Mouse (Mus musculus) cerebral cortex, adult 2 months (tissue): ENCODE measurements around the gene Dennd1a.

Experiments
- WGBS: fragments of 180-500 bp; shearing (Covaris S2); methylation state at CpG from one replicate; pipeline ENCODE4 v1.1.7; 2018; 5-methylcytosine and 5-hydroxymethylcytosine counted together

Gene Dennd1a

DNA sequence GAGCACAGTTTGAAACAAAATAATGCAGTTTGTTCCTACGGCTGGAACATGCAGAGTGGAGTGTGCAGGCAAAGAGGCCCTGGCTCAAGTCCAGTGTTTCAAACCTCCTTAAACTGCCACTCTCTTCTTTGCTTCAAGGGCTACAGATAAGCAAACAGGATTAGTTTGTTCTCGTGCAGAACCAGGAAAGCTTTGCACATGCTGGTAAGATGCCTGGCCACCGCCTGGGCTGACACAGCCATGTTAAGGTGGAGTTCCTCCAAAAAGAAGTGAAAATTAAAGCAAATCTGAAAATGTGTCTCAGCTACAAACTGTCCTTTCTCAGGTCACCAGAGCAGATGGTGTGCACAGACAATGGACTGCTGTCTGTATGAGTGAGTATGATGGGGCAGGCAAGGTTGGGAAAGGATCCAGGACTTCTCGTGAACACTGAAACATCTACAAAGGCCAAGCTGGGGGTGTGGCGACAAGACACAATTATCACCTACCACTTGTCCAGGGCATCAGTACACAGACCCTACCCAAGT, 273.3 kb downstream of the Dennd1a start:
- 30% methylated on average over 5 of the region's 5 CpGs for WGBS

DNA sequence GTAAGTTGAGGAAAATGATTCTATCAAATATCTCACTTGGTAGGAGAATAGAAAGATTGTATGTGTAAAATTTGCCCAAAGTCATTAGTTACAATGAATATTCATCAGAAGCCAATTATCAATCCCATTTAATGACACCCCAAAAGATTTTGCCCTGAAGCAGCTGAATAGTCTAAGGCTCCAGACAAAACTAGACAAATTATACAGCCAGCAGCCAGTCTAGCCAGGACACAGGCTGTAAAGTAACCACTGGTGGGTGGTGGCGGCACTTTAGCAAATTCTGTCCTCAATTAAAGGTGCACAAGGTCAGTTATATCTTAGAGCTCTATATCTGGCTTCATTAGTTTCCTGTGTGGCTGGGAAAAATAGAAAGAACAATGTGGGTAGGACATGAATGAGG, 280.0 kb downstream of the Dennd1a start:
- 94% methylated on average over 1 of the region's 1 CpGs for WGBS

DNA sequence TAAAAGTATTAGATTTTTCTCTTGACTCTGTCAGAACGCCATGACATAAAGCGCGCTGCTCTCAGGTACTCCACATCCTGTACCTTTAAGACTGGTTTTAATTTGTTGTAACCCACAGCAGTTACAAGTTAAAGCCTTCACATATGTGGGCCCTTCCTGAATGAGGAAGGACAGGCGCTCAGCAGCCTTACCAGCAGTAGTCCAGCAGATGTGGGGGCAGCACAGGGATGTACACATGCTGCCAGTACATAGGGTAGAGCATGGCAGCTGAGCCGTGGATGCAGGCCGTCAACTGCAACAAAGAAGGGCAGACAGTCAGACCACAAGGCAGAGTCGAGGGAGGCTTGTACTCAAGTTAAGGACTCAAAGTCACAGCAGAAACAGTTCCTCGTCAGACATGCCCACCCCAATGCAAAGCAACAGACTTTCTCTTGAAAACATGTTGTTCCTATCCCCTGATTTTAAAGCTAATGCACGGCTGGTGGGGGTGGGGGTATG, 284.0 kb downstream of the Dennd1a start:
- WGBS, result 73% methylated on average over 9 of the region's 9 CpGs

DNA sequence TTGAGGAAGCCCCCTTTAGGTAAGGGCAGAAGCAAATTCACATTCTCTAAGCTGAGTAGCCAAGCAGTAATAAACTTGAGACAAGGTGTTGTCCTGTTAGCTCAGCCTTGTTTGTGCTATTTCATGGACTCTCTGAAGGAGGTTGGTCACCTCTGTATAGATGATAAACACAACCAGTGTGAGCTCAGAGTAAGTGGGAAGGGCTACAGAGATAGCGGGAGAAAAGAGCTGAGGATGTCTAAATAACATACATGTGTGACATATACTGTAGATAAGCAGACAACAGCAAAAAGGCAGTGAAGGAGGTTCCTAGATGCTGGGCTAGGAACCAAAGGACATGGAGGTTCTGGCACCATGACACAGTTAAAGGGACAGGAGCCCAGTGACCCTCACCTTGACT, 286.2 kb downstream of the Dennd1a start:
- WGBS, result 95% methylated on average over 1 of the region's 1 CpGs

DNA sequence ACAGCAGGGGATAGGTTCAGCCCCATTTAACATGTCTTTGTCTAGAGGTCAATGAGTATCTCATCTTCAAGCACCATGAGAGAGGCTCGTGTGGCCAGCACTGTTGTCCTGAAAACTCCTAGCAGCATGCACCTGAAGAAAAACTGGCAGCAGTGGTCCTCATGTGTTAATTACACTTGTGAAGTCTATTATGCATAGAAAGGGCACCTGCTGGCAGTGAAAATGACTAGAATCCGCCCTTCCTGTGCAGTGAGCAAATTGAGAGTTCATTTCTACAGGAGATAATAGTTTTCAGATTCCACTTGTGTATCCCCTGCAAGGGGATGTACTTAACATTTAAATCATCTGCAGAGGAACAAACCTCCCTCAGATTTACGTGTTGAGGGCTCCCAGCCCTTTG, 289.2 kb downstream of the Dennd1a start:
- 87% methylated on average over 3 of the region's 3 CpGs for WGBS

DNA sequence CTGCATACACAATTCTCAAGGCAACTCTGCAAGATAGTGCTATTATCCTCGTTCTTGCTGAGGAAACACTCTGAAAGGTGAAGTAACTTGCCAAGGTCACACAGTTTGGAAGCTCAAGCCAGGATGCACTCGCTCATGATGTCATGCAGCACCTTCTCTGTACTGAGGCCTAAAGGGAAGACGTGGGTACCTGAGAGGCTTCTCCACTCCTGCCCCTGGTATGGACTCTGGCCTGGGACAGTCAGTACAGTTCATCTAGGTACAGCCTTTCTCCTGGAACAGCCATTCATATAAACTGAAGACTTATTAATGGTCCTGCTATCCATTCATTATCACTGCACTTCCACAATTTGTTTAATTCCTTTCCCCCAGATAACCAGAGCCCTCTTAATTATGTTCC, 298.1 kb downstream of the Dennd1a start:
- 90% methylated on average over 3 of the region's 3 CpGs for WGBS

DNA sequence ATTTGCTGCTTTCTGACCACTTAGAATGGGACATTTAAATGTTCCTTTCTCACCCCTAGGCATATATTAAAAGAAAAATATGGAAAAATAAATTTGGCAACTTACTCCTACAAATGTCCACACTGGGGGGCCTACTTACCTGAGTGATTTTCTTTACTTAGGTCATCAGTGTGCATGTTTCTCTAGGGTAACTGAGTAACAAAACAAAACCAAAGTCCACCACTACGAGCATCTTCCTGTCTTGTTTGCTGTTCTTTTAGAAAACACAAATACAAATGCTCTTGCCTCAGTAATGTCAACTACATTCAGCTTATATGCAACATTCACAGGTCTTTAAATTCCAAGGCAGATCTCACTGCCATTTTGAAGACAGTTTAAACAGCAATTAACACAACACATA, 298.9 kb downstream of the Dennd1a start:
- 98% methylated on average over 1 of the region's 1 CpGs for WGBS

DNA sequence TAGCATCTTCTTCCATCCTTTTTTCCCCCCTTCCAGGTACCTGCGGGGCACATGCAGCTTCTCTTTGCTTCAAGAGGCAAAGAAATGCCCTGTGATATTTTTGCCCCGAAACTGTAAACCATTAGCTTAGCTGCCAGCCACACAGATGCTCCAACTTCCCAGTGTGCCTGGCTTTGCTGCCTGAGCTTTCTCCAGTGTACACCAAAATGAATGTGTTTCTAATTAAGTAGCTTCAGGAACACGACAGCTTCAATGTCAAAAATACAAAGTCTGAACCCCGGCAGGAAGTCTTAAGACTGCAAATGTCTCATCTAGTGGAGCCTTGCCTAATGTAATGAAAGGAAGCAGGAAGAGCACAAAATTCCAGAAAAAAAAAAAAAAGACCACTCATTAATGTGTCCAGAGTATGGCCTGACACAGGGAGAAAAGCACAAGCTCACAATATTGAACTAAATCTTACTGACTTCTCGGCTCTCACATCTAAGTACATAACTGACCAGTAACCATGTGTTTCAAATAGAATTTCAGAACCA, 301.4 kb downstream of the Dennd1a start:
- 40% methylated on average over 5 of the region's 5 CpGs for WGBS

DNA sequence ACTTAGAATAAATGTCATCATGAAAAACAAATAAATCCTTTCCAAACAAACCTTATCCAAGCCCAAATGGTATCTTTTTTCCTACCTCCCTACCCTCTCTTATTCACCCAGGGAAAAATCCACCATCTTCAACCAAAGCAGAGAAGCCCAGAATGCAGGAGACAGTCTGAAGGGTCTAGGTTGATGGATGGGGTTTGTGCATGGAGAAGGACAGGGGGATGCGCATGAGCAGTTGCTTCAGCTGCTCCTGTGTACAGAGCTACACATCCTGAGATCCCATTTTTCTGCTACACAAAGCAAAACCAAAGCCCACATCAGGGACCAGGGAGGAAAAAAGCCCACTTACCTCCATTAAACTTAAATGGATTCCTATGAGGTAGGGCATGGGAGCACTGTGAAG, 304.5 kb downstream of the Dennd1a start:
- WGBS, result 89% methylated on average over 1 of the region's 1 CpGs

DNA sequence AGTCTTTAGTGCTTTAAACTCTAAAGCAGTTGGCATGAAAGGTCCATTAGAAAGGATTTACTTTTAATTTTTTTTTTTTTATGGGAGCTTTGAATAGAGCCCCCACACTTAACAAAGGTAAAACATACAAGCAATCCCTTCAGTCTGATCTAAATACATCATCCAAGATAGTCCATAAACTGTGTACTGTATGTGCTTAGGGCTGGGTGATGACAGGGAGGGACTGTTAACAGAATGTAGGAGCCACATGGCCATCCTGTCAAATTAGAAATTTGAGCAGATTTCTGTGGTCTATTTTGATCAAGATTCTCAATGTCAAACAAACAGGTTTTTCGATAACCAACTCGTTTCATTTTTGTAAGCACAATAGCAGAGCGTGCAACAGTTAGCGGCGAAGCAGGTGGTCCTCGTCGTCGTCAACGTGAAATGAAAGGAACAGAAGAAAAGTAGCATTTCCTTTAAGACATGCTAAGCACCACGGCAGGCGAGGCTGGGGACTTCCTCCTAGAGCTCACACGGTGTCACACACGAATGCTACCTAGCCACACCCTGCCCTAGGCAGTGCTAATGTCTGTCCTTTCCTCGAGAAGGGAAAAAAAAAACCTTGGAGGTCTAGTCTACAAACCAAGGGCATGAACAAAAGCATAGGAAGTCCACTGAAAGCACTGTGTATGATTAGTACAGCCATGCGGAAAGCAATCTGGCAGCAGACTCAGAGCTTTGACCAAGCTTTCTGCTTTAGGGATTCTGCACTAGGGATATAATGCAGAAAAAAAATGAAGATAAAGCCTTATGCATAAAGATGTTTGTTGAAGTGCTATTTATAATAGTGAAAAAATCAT, 305.4 kb downstream of the Dennd1a start:
- WGBS, result 57% methylated on average over 15 of the region's 15 CpGs

DNA sequence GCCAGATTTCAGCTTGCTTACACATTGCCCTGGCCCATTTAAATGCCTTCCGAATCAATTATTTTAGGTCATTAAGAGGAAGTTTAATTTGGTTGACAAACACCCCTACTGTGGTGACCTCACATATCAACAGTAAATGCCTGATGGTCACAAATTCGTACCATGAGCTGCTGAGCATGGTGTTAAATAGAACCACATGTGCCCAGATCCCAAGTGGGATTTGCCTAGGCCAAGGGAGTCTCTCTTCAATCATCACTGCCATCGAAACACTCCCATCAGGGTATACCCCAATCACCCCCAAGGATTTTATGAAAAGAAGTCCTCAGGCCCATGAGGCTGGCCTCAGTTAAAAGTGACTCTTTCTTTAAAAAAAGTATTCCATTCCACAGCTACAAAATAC, 313.0 kb downstream of the Dennd1a start:
- 88% methylated on average over 3 of the region's 3 CpGs for WGBS

DNA sequence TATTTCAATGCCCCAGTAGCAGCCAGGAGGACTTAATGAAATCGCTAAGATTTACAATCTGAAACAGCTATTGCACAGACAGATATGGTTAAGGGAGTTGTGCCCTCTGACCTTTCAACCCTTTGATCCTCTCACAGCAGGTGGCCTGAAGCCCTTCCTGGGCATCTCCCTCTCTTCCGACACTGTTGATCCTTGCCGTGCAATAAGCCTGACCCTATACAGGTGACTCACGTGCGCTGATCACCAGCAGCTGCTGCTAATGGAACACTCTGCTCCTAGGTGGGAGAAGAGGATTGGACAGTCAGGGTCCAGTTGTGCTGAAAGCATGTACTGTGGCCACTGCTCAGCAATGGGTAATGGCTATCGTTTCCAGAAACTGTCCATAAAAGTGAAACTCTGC, 314.6 kb downstream of the Dennd1a start:
- 83% methylated on average over 6 of the region's 6 CpGs for WGBS

DNA sequence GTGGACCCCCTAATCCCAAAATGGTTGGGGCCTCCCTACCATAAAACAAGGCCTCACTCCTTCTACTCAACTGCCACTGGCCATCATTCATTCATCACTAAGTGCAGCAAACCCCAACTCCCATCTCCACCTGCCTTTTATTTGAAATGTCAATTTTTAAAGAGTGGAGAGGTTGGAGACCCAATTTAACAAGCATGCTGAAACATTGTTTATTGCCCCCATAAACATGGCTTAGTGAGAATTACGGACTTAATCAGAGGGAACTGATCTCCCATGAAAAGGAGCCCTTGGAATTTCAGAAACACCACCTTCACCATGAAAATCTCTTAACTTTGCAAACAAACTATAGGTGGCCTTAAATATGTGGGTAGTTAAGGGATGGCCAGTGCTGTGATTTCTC, 315.5 kb downstream of the Dennd1a start:
- WGBS, result 98% methylated on average over 1 of the region's 1 CpGs

DNA sequence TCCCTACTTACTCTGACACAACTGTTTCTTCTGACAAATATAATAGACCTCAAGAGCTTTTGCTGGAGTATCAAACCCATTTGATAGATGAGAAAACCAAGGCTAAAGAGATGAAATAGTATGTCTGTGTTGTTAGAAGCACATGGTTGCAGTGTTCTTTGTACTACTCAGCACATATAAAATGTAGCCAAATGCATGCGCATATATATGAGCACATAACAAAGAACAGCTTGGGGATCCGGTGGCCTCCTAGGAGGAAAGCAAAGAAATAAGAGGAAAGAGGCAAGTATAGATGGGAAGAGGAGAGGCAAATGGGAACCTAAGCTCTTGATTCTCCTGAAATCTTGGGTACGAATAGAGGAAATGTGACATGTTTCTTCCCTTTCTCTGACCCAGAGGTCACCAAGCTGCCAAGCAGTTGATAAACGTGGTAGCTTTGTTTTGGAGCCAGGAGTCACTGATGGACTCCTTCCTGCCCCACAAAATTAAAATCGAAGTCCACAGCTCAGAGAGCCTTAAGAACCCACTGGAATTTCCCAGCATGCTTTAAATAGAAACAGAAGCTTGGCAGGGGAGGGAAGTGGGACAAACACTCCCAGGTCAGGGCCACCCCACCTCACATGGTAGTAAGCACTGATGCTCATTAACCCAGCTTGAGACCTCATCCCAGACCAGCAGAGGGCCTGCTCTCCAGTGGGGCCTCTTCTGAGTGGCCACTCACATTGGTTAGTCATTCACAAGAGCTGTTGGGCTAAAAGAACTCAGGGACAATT, 317.3 kb downstream of the Dennd1a start:
- 42% methylated on average over 5 of the region's 5 CpGs for WGBS

DNA sequence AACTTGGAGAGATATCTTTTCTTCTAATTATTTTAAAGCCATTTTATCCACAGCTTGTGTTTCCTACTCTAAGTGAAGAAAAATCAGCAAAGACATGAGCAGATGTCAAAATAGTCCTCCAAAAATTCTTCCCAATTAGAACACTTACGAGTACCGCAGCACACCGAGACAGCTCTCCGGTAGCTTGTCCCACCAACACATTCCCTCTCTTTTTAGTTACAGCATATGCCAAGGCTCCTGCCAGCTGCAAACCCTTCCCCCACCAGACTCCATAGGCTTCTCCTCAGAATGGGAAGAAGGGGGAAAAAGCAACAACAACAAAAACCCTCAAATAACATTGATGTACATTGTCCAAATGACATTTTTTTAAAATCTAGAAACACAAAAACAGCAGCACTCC, 322.7 kb downstream of the Dennd1a start:
- 43% methylated on average over 4 of the region's 4 CpGs for WGBS

DNA sequence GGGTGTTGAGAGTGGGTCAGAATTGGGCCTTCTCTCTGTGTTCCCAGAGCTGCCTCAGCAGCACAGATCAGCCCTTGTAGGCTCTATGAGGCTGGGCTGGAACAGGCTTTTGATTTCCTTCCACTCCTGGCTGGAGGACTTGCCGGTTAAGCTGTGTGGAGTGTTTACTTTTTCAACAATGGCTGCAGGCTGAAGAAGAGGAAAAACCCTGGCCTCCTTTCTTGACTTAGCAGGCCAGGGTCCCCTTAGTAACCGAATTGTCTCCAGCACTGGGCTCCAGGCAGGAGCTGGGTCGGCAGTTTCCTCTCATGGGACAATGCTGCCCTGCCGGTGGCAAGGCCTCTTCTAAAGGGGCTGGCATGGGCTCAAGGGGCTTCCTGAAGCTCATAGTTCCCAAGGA, 323.8 kb downstream of the Dennd1a start:
- WGBS, result 41% methylated on average over 4 of the region's 4 CpGs

DNA sequence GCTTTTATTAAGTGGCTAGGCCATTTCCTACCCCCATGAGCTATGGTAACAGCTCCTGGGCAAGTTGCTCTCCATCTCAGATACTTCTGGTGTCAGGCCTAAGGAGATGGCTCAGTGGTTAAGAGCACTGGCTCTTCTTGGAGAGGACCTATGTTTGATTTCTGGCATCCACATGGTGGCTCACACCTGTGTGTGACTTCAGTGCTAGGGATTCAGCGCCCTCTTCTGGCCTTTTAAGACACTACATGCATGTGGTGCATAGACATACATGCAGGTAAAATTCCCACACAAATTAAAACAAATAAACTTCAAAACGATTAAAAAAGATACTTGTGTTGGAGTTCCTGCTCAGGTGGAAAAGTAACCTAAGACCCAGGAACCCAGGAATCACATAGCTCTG, 338.8 kb downstream of the Dennd1a start:
- WGBS, result 42% methylated on average over 2 of the region's 2 CpGs

DNA sequence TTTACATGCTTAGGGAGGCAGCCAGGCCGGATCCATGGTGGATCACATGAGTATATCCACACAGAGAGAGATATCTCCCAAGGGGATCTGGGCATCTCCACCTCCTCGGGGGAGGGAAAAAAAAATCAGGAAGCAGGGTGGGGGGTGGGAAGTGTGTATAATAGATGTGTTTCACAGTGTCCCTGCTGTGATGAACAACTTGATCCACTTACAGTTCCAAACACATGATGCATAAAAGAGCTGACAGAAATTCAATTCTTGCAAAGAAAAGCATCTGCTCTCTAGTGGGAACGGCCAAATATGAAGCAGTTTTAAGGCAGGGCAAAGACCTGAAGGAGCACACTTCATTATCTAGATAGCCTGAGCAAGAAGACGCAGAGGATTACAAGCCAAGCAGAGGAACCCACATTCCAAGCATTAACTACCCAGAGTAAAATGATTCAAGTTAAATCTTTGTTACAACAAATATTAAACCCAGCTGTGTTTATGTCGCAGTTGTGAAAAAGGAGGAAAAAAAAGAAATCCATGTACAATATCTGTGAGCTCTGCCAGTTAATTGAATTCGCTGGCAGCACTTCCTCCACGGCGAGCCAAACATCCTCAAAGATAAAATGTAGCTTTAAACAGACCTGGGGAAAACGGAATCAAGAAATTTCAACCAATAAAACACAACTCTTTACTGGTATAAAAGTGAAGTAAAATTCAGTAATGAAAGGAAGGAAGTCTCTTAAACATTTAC, 341.4 kb downstream of the Dennd1a start:
- WGBS, result 26% methylated on average over 9 of the region's 9 CpGs

DNA sequence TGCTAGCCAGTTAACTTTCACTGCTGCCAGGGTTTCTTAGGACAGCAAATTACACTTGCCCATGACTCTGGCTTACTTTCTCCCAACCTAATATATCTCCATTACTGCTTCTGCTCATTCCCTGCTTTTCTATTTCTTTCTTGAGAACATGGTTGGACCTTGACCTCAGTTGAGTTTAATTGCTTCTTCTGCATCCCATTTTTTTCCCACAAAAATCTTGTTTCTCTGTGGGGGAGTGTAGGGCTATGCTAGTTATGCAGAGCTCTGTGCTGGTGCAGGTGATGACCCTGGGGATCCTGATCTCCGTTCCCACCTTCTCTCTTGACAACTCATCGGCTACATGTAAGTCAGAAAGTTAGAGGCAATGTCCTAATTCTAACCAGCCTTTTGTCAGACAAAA, 344.3 kb downstream of the Dennd1a start:
- 97% methylated on average over 2 of the region's 2 CpGs for WGBS

DNA sequence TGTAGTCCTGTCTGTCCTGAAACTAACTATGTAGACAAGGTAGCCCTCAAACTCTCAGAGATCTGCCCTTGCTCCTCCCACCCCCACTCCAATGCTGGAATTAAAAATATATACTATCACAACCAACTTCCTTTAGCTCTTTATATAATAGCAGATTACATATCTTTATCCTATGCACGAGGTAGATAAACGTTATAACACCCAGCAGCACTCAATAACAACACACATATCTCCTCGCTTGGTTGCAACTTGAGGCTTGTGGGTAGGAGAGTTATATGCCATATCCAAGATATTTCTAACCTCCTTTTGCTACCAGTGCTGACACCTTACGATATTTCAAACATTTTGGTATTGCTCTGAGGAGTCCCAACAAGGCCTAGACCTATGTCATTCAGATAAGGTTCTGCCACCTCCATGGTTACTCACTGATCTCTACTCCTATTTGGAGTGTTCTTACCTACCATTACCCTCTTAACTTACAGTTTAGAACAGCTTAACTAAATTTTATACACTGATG, 346.3 kb downstream of the Dennd1a start:
- 93% methylated on average over 4 of the region's 4 CpGs for WGBS

DNA sequence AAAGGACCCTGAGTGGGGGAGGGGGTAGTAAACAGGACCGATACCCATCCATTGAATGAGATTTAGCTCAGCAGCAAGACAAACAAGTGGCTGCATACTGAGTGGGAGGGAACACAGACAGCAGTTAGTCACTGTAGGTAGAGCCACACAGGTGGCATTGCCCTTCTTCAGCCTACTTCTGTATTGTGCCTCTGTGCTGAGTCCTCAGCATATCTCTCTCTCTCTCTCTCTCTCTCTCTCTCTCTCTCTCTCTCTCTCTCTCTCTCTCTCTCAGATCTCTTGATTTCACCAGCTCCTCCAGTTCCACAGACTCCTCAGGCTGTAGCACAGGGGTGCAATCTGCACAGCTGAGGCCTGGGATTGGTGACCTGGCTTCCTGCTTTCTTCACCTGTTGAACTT, 347.2 kb downstream of the Dennd1a start:
- 82% methylated on average over 1 of the region's 1 CpGs for WGBS

DNA sequence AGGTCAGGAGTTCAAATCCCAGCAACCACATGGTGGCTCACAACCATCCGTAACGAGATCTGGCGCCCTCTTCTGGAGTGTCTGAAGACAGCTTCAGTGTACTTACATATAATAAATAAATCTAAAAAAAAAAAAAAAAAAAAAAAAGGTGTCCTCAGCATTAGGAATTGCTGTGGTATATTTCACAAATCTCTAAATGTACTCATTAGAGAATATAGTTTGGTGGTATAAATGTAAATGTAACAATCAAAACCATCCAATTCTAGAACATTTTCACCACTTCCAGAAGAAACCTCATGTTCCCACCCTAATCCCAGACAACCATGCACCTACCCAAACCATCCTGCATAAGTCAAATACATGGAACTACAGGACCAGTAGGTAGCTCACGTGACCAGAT, 350.3 kb downstream of the Dennd1a start:
- 80% methylated on average over 4 of the region's 4 CpGs for WGBS
